Comparison of ENCODE assay signal across 13 mouse cellular contexts in genomic region chr7:79314517-79314916, GRCm38 (mm10). TPM values are rescaled to one million over a fixed set of nuclear protein-coding genes. Genes with fewer than 3 reads are reported as not detected.
DNase-seq lines count a peak whose midpoint lies in the region; ATAC-seq and TF ChIP-seq lines count a peak whose summit lies in the region.
"Had no signal": no experiment of that assay in that cellular context is flagged by ENCODE, and none has a peak within 500 bp of the region (broad histone marks: within the 10 kb centered on the region; RNA-seq: fewer than 3 reads in every experiment).

No protein-coding gene starts in this region.

- H3K36me3 ChIP-seq in hindbrain, postnatal 0 days (ENCODE audit: insufficient read depth, low read length), result no peaks in the 10 kb centered on the region

- H3K9me3 ChIP-seq in hindbrain, postnatal 0 days (ENCODE audit: low read length), result no peaks in the 10 kb centered on the region

- no peak overlapping the region for H3K4me3 ChIP-seq in cortical plate, adult 2 months (ENCODE audit: insufficient read depth, low read length)
- no peak overlapping the region for H3K4me3 ChIP-seq in hindbrain, postnatal 0 days (ENCODE audit: low read length)
- H3K4me3 ChIP-seq: gastrocnemius, adult 2 months had no signal

- peak overlapping the region; percentile 30; the same call in 1 of the 2 replicates for H3K27ac ChIP-seq in cortical plate, adult 2 months (ENCODE audit: insufficient read depth, low read length)
- 0 out of 2 replicates have a peak overlapping the region, but pooled peaks have one; percentile 46 for H3K27ac ChIP-seq in hindbrain, postnatal 0 days
- H3K27ac ChIP-seq: gastrocnemius, adult 2 months had no signal

- H3K4me2 ChIP-seq in hindbrain, postnatal 0 days (ENCODE audit: low read depth, low read length), result no peak overlapping the region

- no peak overlapping the region for H3K9ac ChIP-seq in hindbrain, postnatal 0 days (replicated peaks; ENCODE audit: low read length)

- DNase-seq in kidney, postnatal 10 days, result peak; percentile 15
- DNase-seq in kidney, adult 9 months, result no peak
- no peak for DNase-seq in hindbrain, postnatal 0 days (ENCODE audit: low spot score)
- DNase-seq in naive thymus-derived CD4-positive, alpha-beta T cell, adult 2 months (ENCODE audit: low read depth), result peak; percentile 26
- DNase-seq in frontal cortex, postnatal 36 days (ENCODE audit: low spot score in 2 of 2), result no peak
- no peak for DNase-seq in kidney, postnatal 25 days
- DNase-seq in right cerebral cortex, postnatal 10 days (ENCODE audit: low spot score in 2 of 2), result no peak
- DNase-seq: gastrocnemius, adult 2 months; heart, postnatal 36 days; layer of hippocampus, adult 9-11 months; right cerebral cortex, adult 18-20 months had no signal

- WGBS in hindbrain, postnatal 0 days, result 46% methylated on average over 5 of the region's 5 CpGs

- peaks cover 29% of the 10 kb centered on the region for H3K4me1 ChIP-seq in cortical plate, adult 2 months (ENCODE audit: control insufficient read depth, insufficient read depth, low read length)
- peaks cover 49% of the 10 kb centered on the region for H3K4me1 ChIP-seq in hindbrain, postnatal 0 days (ENCODE audit: insufficient read depth, low read length)

- no peaks in the 10 kb centered on the region for H3K27me3 ChIP-seq in hindbrain, postnatal 0 days (ENCODE audit: insufficient read depth, low read length)

- ATAC-seq in hindbrain, postnatal 0 days, result no peak
- ATAC-seq: activated CD4-positive, CD25-positive, alpha-beta regulatory T cell, adult 4 months had no signal

- no peak for TF ChIP-seq POLR2A in cortical plate, adult 2 months (IDR thresholded peaks at IDR 0.05; ENCODE audit: extremely low read depth, insufficient read depth, low read length)

- TF ChIP-seq CTCF in cortical plate, adult 2 months (IDR thresholded peaks at IDR 0.05; ENCODE audit: extremely low read depth, insufficient read depth, low read length), result no peak
- TF ChIP-seq CTCF in hindbrain, postnatal 0 days (IDR thresholded peaks at IDR 0.05; ENCODE audit: low read depth), result no peak

RNA-seq across cellular contexts. Expression of gene Abhd2, which starts 41.5 kb away (rescaled TPM):
- 43.1 and 43.5 TPM in 2 replicates for polyA plus RNA-seq in cortical plate, adult 2 months (2012; rRNA removed)
- 92.3 and 100 TPM in 2 replicates for total RNA-seq in hindbrain, postnatal 0 days (2014; rRNA removed)
- 23.7 and 23.9 TPM in 2 replicates for polyA plus RNA-seq in hindbrain, postnatal 0 days (2015; fragmentation: Nextera tagmentation; extraction: Ambion mirVana)

Comparison
In these comparisons a context has a peak if more than half of its experiments do, and no peak if none do; other contexts are left out.
1. DNase-seq: peak in kidney, postnatal 10 days (single experiment) and naive thymus-derived CD4-positive, alpha-beta T cell, adult 2 months (single experiment); none in kidney, adult 9 months (single experiment), hindbrain, postnatal 0 days (single experiment), frontal cortex, postnatal 36 days (0 of 2), kidney, postnatal 25 days (0 of 2) and right cerebral cortex, postnatal 10 days (0 of 2).